Mouse (Mus musculus) intestine, embryonic 15.5 days (tissue): ENCODE measurements at regions not wholly inside any gene's neighbourhood (a gene's known extent, or its start where the extent isn't known, plus 50 kb on each side); places are given as distances from the start of the nearest gene placed in this dataset.

Experiments
- ATAC-seq: fragments of 200-750 bp; cut with Nextera tagmentation; 2 replicates; pipeline ENCODE4 v1.8.0; 2017; ENCODE audit warnings: moderate TSS enrichment, moderate library complexity
- H3K27ac ChIP-seq: fragments of 300-500 bp; sonication (generic); 2 replicates; pipeline ENCODE4 v1.5.1; 2015; ENCODE audit warnings: mild to moderate bottlenecking, inconsistent platforms
- H3K27me3 ChIP-seq: fragments of 300-500 bp; sonication (generic); replicated peaks from 2 replicates; pipeline ENCODE4 v1.6.1; 2015; ENCODE audit warnings: inconsistent platforms
- H3K36me3 ChIP-seq: fragments of 300-500 bp; sonication (generic); 2 replicates; pipeline ENCODE4 v1.6.1; 2015; ENCODE audit warnings: inconsistent platforms
- H3K4me1 ChIP-seq: fragments of 300-500 bp; sonication (generic); replicated peaks from 2 replicates; pipeline ENCODE4 v1.6.1; 2015; ENCODE audit warnings: inconsistent platforms
- H3K4me2 ChIP-seq: fragments of 300-500 bp; sonication (generic); replicated peaks from 2 replicates; pipeline ENCODE4 v1.6.1; 2015; ENCODE audit warnings: mild to moderate bottlenecking, inconsistent platforms
- H3K4me3 ChIP-seq: fragments of 300-500 bp; sonication (generic); replicated peaks from 2 replicates; pipeline ENCODE4 v1.5.1; 2015; ENCODE audit warnings: inconsistent platforms
- H3K9ac ChIP-seq: fragments of 300-500 bp; sonication (generic); 2 replicates; pipeline ENCODE4 v1.6.1; 2015; ENCODE audit warnings: inconsistent platforms
- H3K9me3 ChIP-seq: fragments of 300-500 bp; sonication (generic); 2 replicates; pipeline ENCODE4 v1.6.1; 2016; ENCODE audit warnings: inconsistent platforms
- WGBS: fragments of 180-500 bp; shearing (Covaris S2); methylation state at CpG from one replicate; pipeline ENCODE4 v1.1.7; 2015; 5-methylcytosine and 5-hydroxymethylcytosine counted together

GRCm38 (mm10) chr16:66579551-66579950, 764.5 kb downstream of the Vgll3 start:
- WGBS, result 24% methylated on average over 1 of the region's 1 CpGs
- Histone ChIP-seq H3K27me3 (no peaks in the 10 kb centered on the region), H3K4me1 (no peaks in the 10 kb centered on the region), H3K9ac (no peak overlapping the region), H3K9me3 (no peaks in the 10 kb centered on the region), H3K27ac (no peak overlapping the region), H3K4me3 (no peak overlapping the region), H3K4me2 (no peak overlapping the region), H3K36me3 (no peaks in the 10 kb centered on the region)
- ATAC-seq, result no peak

GRCm38 (mm10) chr16:66585698-66586284, 770.7 kb downstream of the Vgll3 start:
- Histone ChIP-seq H3K27ac (no peak overlapping the region), H3K36me3 (no peaks in the 10 kb centered on the region), H3K4me1 (no peaks in the 10 kb centered on the region), H3K4me2 (peak overlapping the region; percentile 30), H3K4me3 (no peak overlapping the region), H3K27me3 (no peaks in the 10 kb centered on the region), H3K9ac (no peak overlapping the region), H3K9me3 (no peaks in the 10 kb centered on the region)
- peak; percentile 62 for ATAC-seq
- 10% methylated on average over 12 of the region's 12 CpGs for WGBS

- Histone ChIP-seq H3K9ac (no peak overlapping the region), H3K4me3 (no peak overlapping the region), H3K27ac (no peak overlapping the region), H3K36me3 (no peaks in the 10 kb centered on the region), H3K4me1 (no peaks in the 10 kb centered on the region), H3K4me2 (no peak overlapping the region), H3K9me3 (no peaks in the 10 kb centered on the region), H3K27me3 (no peaks in the 10 kb centered on the region)
- 62% methylated on average over 2 of the region's 2 CpGs for WGBS
- ATAC-seq, result no peak
Observed at GRCm38 (mm10) chr16:66602211-66602610, 787.2 kb downstream of the Vgll3 start.

GRCm38 (mm10) chr16:66602686-66603085, 787.6 kb downstream of the Vgll3 start:
- 75% methylated on average over 3 of the region's 3 CpGs for WGBS
- Histone ChIP-seq H3K4me1 (no peaks in the 10 kb centered on the region), H3K27me3 (no peaks in the 10 kb centered on the region), H3K9ac (no peak overlapping the region), H3K27ac (no peak overlapping the region), H3K4me2 (no peak overlapping the region), H3K36me3 (no peaks in the 10 kb centered on the region), H3K4me3 (no peak overlapping the region), H3K9me3 (no peaks in the 10 kb centered on the region)
- ATAC-seq, result no peak

- Histone ChIP-seq H3K36me3 (no peaks in the 10 kb centered on the region), H3K9ac (no peak overlapping the region), H3K9me3 (no peaks in the 10 kb centered on the region), H3K4me3 (no peak overlapping the region), H3K4me2 (no peak overlapping the region), H3K27ac (no peak overlapping the region), H3K27me3 (no peaks in the 10 kb centered on the region), H3K4me1 (no peaks in the 10 kb centered on the region)
- 65% methylated on average over 6 of the region's 6 CpGs for WGBS
- no peak for ATAC-seq
Observed at GRCm38 (mm10) chr16:66603825-66604224, 788.8 kb downstream of the Vgll3 start.
